8 mouse cellular contexts compared by ENCODE assay signal in genomic region chr5:99035961-99036360, GRCm38 (mm10). TPM values are rescaled to one million over a fixed set of nuclear protein-coding genes. Genes with fewer than 3 reads are reported as not detected.
A peak's percentile ranks its signal among the peaks of the same experiment; 100 is the strongest.
DNase-seq lines count a peak whose midpoint lies in the region; ATAC-seq and TF ChIP-seq lines count a peak whose summit lies in the region.

No protein-coding gene starts in this region.

- DNase-seq in gastrocnemius, adult 2 months = no peak
- no peak for DNase-seq in gastrocnemius, postnatal 14 days
- DNase-seq in right cerebral cortex, adult 18-20 months = peak; percentile 24
- DNase-seq in right cerebral cortex, postnatal 4 days = no peak
- DNase-seq in urinary bladder, postnatal 4 days (ENCODE audit: low spot score in 2 of 2) = no peak
- DNase-seq in adrenal gland, adult 8-10 months = no peak
- DNase-seq in thymus, adult 2 months = no peak

- H3K36me3 ChIP-seq in limb, embryonic 13.5 days = no peaks in the 10 kb centered on the region
- no peaks in the 10 kb centered on the region for H3K36me3 ChIP-seq in thymus, adult 2 months (ENCODE audit: control insufficient read depth, insufficient read depth, low read length)

- no peak overlapping the region for H3K27ac ChIP-seq in gastrocnemius, adult 2 months
- H3K27ac ChIP-seq in limb, embryonic 13.5 days = no peak overlapping the region
- no peak overlapping the region for H3K27ac ChIP-seq in thymus, adult 2 months (ENCODE audit: control insufficient read depth, insufficient read depth, low read length)

- H3K9ac ChIP-seq in limb, embryonic 13.5 days = no peak overlapping the region

- peak overlapping the region; percentile 71 for H3K4me3 ChIP-seq in gastrocnemius, adult 2 months
- H3K4me3 ChIP-seq in limb, embryonic 13.5 days = peak overlapping the region; percentile 71
- no peak overlapping the region for H3K4me3 ChIP-seq in thymus, adult 2 months (ENCODE audit: control insufficient read depth, insufficient read depth, low read length)

- intact Hi-C loops in gastrocnemius, adult 2 months (cut with DNase I) = no loop called here
- intact Hi-C loops in gastrocnemius, postnatal 14 days (cut with DNase I; ENCODE audit: low total_unique reads) = no loop called here

- no peak for TF ChIP-seq CTCF in gastrocnemius, adult 2 months (IDR thresholded peaks at IDR 0.05)
- TF ChIP-seq CTCF in thymus, adult 2 months (IDR thresholded peaks at IDR 0.05; ENCODE audit: borderline replicate concordance, control insufficient read depth, extremely low read depth, insufficient read depth, low read length, poor library complexity) = no peak

- peaks cover 54% of the 10 kb centered on the region for H3K27me3 ChIP-seq in limb, embryonic 13.5 days
- H3K27me3 ChIP-seq in thymus, adult 2 months (ENCODE audit: control insufficient read depth, insufficient read depth, low read length) = peaks cover 4% of the 10 kb centered on the region; the same call in 1 of the 2 replicates

- ATAC-seq in limb, embryonic 13.5 days (ENCODE audit: low FRiP score, low read depth) = no peak

- peak overlapping the region; percentile 97 for H3K4me2 ChIP-seq in limb, embryonic 13.5 days (replicated peaks)

- H3K4me1 ChIP-seq in limb, embryonic 13.5 days = peaks cover 11% of the 10 kb centered on the region; the same call in 1 of the 2 replicates
- no peaks in the 10 kb centered on the region for H3K4me1 ChIP-seq in thymus, adult 2 months (replicated peaks; ENCODE audit: control insufficient read depth, insufficient read depth, low read length)

- TF ChIP-seq POLR2A in thymus, adult 2 months (IDR thresholded peaks at IDR 0.05; ENCODE audit: control insufficient read depth, extremely low read depth, insufficient read depth, low read length, poor library complexity) = no peak

- peaks cover 3% of the 10 kb centered on the region; the same call in 1 of the 2 replicates for H3K9me3 ChIP-seq in limb, embryonic 13.5 days

- 52% methylated on average over 9 of the region's 9 CpGs for WGBS in limb, embryonic 13.5 days
- 67% methylated on average over 9 of the region's 9 CpGs for WGBS in thymus, adult 2 months

RNA-seq across cellular contexts. Expression of gene Prkg2, which starts 1.2 kb away (rescaled TPM):
- total RNA-seq in gastrocnemius, adult 2 months (2021) = under 1 TPM; 0.66 to 0.75 TPM
- under 1 TPM; 0.73 to 0.90 TPM for total RNA-seq in gastrocnemius, postnatal 14 days (2021)
- polyA plus RNA-seq in limb, embryonic 13.5 days (2015; fragmentation: Nextera tagmentation; extraction: Ambion mirVana) = 3.9 and 4.4 TPM in 2 replicates
- total RNA-seq in adrenal gland, adult 8-10 months (2022) = 1 to 10 TPM; 4.9 to 8.1 (median 6.9) TPM
- polyA plus RNA-seq in thymus, adult 2 months (2012; rRNA removed) = 0.13 and 0.15 TPM in 2 replicates
